Mouse (Mus musculus) cerebellum, postnatal 36 days (tissue): ENCODE measurements around the gene Bri3.

Experiments used
- DNase-seq, 2 experiments: peaks; one replicate each; pipeline ENCODE4 v3.0.0; 2021 to 2022; ENCODE audit warnings: mixed read lengths in 2 of 2

Bri3 gene

GRCm38 (mm10) chr5:144243901-144244487 lies at the start of gene Bri3:
TSS of gene Bri3 (plus strand) at chr5:144244437.
- DNase-seq: no peak

- no peak for DNase-seq
Measured at GRCm38 (mm10) chr5:144195567-144195966, 48.7 kb upstream of the Bri3 start.

DNA sequence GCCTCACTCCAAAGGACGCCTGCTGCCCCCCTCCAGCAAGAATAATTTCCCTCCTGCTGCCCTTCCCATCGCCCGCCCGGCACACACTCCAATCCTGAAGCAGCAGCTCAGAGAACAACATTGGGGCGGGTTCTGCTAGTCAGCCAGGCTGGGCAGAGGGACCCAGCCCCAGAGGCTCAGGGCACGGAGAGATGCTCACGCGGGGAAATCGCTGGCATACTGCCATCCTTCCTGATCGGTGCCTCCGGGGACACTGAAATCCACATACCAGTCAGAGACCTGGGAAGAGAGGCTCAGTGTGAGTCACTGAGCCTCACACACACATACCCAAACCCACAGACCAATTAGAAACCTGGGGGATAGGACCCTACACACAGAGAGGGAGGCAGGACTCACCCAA lies 43.6 kb upstream of the Bri3 start:
- DNase-seq: no peak

GRCm38 (mm10) chr5:144202430-144202829 lies 41.8 kb upstream of the Bri3 start:
- DNase-seq: no peak

GRCm38 (mm10) chr5:144203398-144203959 lies 40.8 kb upstream of the Bri3 start:
- peak; percentile 50 for DNase-seq

- no peak for DNase-seq
Measured at GRCm38 (mm10) chr5:144204303-144204702, 39.9 kb upstream of the Bri3 start.

GRCm38 (mm10) chr5:144204911-144205310 lies 39.3 kb upstream of the Bri3 start:
- no peak for DNase-seq

- DNase-seq: peak in 1 of 2 experiments; percentile 58
Measured at GRCm38 (mm10) chr5:144206069-144206468, 38.2 kb upstream of the Bri3 start.

- DNase-seq: peak; percentile 60 to 72
Measured at GRCm38 (mm10) chr5:144207478-144207877, 36.8 kb upstream of the Bri3 start.

DNA sequence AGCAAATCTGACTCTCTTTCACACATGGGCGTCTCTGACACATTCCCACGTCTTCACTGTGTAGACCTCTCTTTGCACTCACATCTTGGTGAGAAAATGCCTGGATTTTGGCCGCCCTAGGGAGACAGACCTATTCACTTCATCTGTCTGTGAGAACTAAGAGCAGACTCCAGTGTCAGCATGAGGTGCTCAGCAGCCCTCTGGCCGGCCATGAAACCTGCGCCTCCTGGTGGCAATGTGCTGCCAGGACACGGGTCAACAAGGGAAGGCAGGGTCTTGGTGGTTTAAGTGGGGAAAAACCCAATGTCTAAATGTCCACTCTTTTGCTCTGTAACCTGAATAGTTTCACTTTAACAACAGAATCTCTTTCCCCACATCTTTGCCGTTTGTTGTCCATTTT lies 29.8 kb upstream of the Bri3 start:
- DNase-seq: peak; percentile 68 to 70

DNA sequence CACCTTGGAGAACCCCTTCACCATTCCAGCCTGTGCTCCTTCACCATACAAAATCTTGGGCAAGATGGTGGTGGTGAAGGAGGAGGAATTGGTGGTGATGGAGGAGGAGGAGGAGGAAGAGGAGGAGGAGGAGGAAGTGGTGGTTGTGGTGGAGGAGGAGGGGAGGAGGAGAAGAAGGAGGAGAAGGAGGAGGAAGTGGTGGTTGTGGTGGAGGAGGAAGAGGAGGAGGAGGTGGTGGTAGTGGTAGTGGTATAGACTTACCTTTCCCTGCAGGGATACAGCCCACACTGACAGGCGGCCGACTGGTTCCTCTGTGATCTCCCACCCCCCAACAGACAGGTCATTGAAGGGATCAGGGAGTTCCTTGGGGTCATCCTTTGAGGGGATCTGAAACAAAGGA lies 28.2 kb upstream of the Bri3 start:
- no peak for DNase-seq

- no peak for DNase-seq
Measured at GRCm38 (mm10) chr5:144218061-144218460, 26.2 kb upstream of the Bri3 start.

DNA sequence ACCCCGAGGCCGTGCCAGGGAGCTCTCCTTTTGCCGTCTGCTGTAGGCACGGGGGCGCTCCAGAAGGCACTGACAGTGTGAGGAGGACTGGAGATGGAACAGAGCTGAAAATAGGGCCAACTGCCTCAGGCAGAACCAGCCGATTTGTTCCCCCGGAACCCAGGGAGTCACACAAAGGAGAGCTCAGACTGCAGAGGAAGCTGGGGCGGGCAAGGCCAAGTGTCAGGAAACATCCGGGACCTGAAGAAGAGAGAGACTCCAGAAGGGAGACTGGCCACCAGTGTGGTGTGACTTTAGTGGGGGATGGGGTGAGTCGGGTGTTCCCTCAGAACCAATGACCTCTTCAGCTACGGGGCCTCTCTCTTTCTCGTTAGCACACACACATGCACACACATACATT lies 24.9 kb upstream of the Bri3 start:
- peak in 1 of 2 experiments; percentile 19 for DNase-seq

GRCm38 (mm10) chr5:144219936-144220335 lies 24.3 kb upstream of the Bri3 start:
- peak in 1 of 2 experiments; percentile 3 for DNase-seq

GRCm38 (mm10) chr5:144221305-144221704 lies 22.9 kb upstream of the Bri3 start:
- DNase-seq: no peak

- DNase-seq: peak; percentile 87 to 88
Measured at GRCm38 (mm10) chr5:144222811-144223502, 21.3 kb upstream of the Bri3 start.

GRCm38 (mm10) chr5:144223503-144223862 lies 20.8 kb upstream of the Bri3 start, which contains the start of gene Tecpr1:
TSS of gene Tecpr1 (minus strand) at chr5:144223615.
- peak; percentile 95 to 97 for DNase-seq

DNA sequence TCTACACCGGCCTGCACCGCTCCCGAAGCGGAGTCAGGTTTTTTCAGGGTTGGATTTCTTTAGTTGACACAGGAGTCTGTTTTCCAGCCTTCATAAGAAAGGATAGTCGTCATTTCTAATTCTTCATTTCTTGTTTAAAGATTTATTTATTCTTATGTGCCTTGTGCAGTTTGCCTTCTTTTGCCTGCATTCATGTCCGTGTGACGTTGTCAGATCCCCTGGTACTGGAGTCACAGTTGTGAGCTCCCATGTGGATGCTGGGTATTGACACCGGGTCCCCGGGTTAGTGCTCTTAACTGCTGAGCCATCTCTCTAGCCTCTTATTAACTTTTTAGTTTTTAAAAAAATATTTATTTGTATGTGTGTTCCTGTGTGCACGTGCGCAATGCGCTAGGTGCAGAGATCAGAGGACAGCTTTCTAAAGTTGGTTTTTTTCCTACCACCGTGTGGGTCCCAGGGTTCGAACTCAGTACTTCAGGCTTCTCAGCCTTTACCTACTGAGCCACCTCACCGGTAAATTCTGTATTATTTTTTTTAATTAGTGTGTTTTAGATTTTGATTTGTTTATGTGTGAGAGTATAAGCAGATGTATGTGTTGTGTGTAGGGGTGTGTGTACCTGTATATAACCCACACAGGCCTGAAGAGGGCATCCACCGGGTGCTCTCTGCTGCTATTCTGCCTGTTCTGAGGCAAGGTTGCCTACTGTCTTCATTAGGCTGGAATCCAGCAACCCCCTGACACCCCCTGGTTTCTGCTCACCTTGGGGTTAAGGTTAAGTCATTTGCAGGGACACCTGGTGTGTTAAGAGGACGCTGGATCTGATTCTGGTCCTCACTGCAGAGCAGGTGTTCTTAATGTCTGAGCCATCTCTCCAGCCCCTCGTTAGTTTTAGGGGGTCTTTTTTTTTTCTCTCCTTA lies 20.1 kb upstream of the Bri3 start:
- DNase-seq: no peak

DNA sequence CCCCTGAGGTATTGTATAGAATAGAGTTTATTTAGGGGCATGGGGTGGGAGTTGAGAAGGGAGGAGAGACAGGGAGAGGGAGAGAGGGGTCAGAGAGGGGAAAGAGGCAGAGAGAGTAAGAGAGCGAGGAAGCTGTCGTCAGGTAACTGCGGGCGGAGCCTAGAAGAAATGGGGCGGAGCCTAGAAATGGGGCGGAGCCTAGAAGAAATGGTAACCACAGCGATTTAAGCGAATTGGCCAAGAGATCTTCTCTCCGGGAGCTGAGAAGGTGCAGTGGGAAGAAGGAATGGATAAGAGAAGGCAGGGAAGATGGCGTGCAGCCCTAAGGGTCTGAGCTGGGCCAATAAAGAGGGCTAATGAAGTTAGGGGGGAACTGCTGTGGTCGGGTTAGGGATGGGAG lies 18.0 kb upstream of the Bri3 start:
- no peak for DNase-seq

DNA sequence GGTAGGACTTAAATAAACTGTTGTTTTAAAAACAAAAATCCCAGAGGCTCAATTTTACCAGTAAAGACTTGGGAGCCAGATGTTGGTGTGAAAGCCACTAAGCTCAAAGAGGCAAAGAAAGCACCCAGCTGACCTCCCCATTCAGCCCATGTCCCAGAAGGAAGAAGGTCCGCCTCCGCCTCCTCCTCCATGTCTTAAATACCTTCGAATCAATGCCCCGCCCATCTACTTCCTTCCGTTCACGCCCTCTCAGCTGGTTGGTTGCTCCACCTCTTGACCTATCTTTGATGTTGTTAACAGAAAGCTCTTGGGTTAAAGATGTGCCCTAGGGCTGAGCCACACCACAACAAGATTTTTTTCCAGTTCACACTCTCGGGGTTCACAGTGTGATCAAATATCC lies 14.0 kb upstream of the Bri3 start:
- no peak for DNase-seq

- no peak for DNase-seq
Measured at GRCm38 (mm10) chr5:144231410-144231809, 12.8 kb upstream of the Bri3 start.

DNA sequence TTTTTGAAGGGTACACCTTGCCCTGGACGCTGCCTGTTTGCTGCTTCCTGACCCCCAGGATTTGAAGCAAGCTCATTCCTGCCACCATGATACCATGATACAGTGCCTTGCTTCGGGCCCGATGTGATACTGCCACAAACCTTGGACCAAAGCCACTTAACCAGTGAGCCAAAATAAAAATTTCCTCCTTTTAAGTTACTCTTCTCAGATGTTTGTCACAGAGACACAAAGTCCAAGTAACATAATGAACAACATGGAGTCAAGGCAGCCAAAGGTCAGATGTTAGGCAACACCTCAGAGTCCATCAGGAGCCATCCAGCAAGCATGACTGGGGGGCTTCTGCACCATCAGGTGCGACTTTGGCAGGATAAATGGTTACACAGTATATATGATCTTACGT lies 11.7 kb upstream of the Bri3 start:
- no peak for DNase-seq

GRCm38 (mm10) chr5:144234222-144234621 lies 10.0 kb upstream of the Bri3 start:
- DNase-seq: no peak
